Mouse (Mus musculus) limb, embryonic 14.5 days (tissue): ENCODE measurements around the gene Arhgap8. TPM values are rescaled to one million over a fixed set of nuclear protein-coding genes. Genes with fewer than 3 reads are reported as not detected.

Experiments
- ATAC-seq: fragments of 200-750 bp; cut with Nextera tagmentation; 2 replicates; pipeline ENCODE4 v1.8.0; 2017; ENCODE audit warnings: low read depth, moderate number of reproducible peaks, moderate TSS enrichment; ENCODE audit not compliant: low FRiP score
- DNase-seq: peaks from one replicate; pipeline ENCODE4 v3.0.0-alpha.2; 2015; ENCODE audit warnings: low spot score
- H3K27ac ChIP-seq: fragments of 300-500 bp; sonication (generic); replicated peaks from 2 replicates; pipeline ENCODE4 v1.5.1; 2014; ENCODE audit warnings: low read depth, mild to moderate bottlenecking, low read length, moderate library complexity, mixed read lengths
- H3K27me3 ChIP-seq: fragments of 300-500 bp; sonication (generic); 2 replicates; pipeline ENCODE4 v1.6.1; 2014; ENCODE audit warnings: low read length, mixed read lengths; ENCODE audit not compliant: control insufficient read depth, insufficient read depth
- H3K36me3 ChIP-seq: fragments of 300-500 bp; sonication (generic); 2 replicates; pipeline ENCODE4 v1.6.1; 2014; ENCODE audit warnings: mild to moderate bottlenecking, low read length, moderate library complexity, mixed read lengths; ENCODE audit not compliant: control insufficient read depth, insufficient read depth
- H3K4me1 ChIP-seq: fragments of 300-500 bp; sonication (generic); 2 replicates; pipeline ENCODE4 v1.6.1; 2014; ENCODE audit warnings: antibody characterized with exemption, low read length, mixed read lengths; ENCODE audit not compliant: control insufficient read depth, insufficient read depth
- H3K4me2 ChIP-seq: fragments of 300-500 bp; sonication (generic); replicated peaks from 2 replicates; pipeline ENCODE4 v1.6.1; 2014; ENCODE audit warnings: low read depth, mild to moderate bottlenecking, low read length, moderate library complexity; ENCODE audit not compliant: severe bottlenecking
- H3K4me3 ChIP-seq: fragments of 300-500 bp; sonication (generic); replicated peaks from 2 replicates; pipeline ENCODE4 v1.5.1; 2014; ENCODE audit warnings: low read length
- H3K9ac ChIP-seq: fragments of 300-500 bp; sonication (generic); 2 replicates; pipeline ENCODE4 v1.6.1; 2014; ENCODE audit warnings: mild to moderate bottlenecking, low read depth, low read length, moderate library complexity; ENCODE audit not compliant: severe bottlenecking
- H3K9me3 ChIP-seq: fragments of 300-500 bp; sonication (generic); 2 replicates; pipeline ENCODE4 v1.6.1; 2016; ENCODE audit warnings: low read length; ENCODE audit not compliant: control insufficient read depth
- POLR2A ChIP-seq: fragments of 200-500 bp; IDR thresholded peaks from 2 replicates; pipeline ENCODE4 v1.8.0; 2012; ENCODE audit warnings: inconsistent platforms, mild to moderate bottlenecking, moderate library complexity, borderline replicate concordance; ENCODE audit not compliant: insufficient read depth, insufficient read length; ENCODE audit errors: extremely low read depth
- WGBS: fragments of 180-500 bp; shearing (Covaris S2); extraction: QIAGEN DNeasy Blood & Tissue Kit; methylation state at CpG from one replicate; pipeline ENCODE4 v1.1.7; 2014; 5-methylcytosine and 5-hydroxymethylcytosine counted together
- polyA plus RNA-seq, 2 experiments: library from polyadenylated mRNA; depleted of rRNA in 1 of 2; stranded (reverse) in 1 of 2; unstranded in 1 of 2; fragments of >200 nt; fragmentation: Nextera tagmentation in 1 of 2; extraction: Ambion mirVana in 1 of 2; gene quantifications; 2 replicates each; pipeline versions ENCODE4 v1.2.1 to v1.2.3; 2012 to 2014

The Arhgap8 gene
- polyA plus RNA-seq, 2 experiments = 5.4 to 8.2 TPM

GRCm38 (mm10) chr15:84745831-84746230, 26.0 kb downstream of the Arhgap8 start:
- Histone ChIP-seq H3K4me2 (no peak overlapping the region), H3K27me3 (no peaks in the 10 kb centered on the region), H3K36me3 (no peaks in the 10 kb centered on the region), H3K9me3 (no peaks in the 10 kb centered on the region), H3K9ac (no peak overlapping the region), H3K27ac (no peak overlapping the region), H3K4me3 (no peak overlapping the region), H3K4me1 (no peaks in the 10 kb centered on the region)
- no peak for TF ChIP-seq POLR2A
- ATAC-seq = no peak
- no peak for DNase-seq
- 93% methylated on average over 4 of the region's 4 CpGs for WGBS

GRCm38 (mm10) chr15:84754987-84755386, 35.1 kb downstream of the Arhgap8 start:
- DNase-seq (peak; percentile 56), ATAC-seq (no peak)
- no peaks in the 10 kb centered on the region for H3K9me3 ChIP-seq

GRCm38 (mm10) chr15:84756426-84756825, 36.6 kb downstream of the Arhgap8 start:
- no peak overlapping the region for H3K27ac ChIP-seq

More at GRCm38 (mm10) chr15:84754987-84755386, 35.1 kb downstream of the Arhgap8 start:
- Histone ChIP-seq H3K36me3 (no peaks in the 10 kb centered on the region), H3K4me1 (peaks cover 9% of the 10 kb centered on the region), H3K9ac (no peak overlapping the region), H3K4me2 (no peak overlapping the region), H3K27me3 (no peaks in the 10 kb centered on the region), H3K4me3 (no peak overlapping the region), H3K27ac (no peak overlapping the region)
- 13% methylated on average over 3 of the region's 3 CpGs for WGBS
- TF ChIP-seq POLR2A = no peak

GRCm38 (mm10) chr15:84758493-84758892, 38.6 kb downstream of the Arhgap8 start:
- TF ChIP-seq POLR2A = no peak
- WGBS = 40% methylated on average over 4 of the region's 4 CpGs
- H3K36me3 ChIP-seq = no peaks in the 10 kb centered on the region
- ATAC-seq = no peak
- DNase-seq = no peak
- no peak overlapping the region for H3K27ac ChIP-seq
- no peak overlapping the region for H3K4me3 ChIP-seq
- H3K9me3 ChIP-seq = no peaks in the 10 kb centered on the region
- no peak overlapping the region for H3K4me2 ChIP-seq
- peaks cover 9% of the 10 kb centered on the region for H3K4me1 ChIP-seq
- no peaks in the 10 kb centered on the region for H3K27me3 ChIP-seq
- no peak overlapping the region for H3K9ac ChIP-seq

More at GRCm38 (mm10) chr15:84756426-84756825, 36.6 kb downstream of the Arhgap8 start:
- H3K4me1 ChIP-seq = peaks cover 9% of the 10 kb centered on the region
- 2% methylated on average over 22 of the region's 22 CpGs for WGBS
- H3K9ac ChIP-seq = peak overlapping the region; percentile 32; the same call in 1 of the 2 replicates
- H3K4me3 ChIP-seq = peak overlapping the region; percentile 22
- ATAC-seq (peak; percentile 60; the same call in 1 of the 2 replicates), DNase-seq (no peak)
- no peak for TF ChIP-seq POLR2A
- H3K4me2 ChIP-seq = peak overlapping the region; percentile 51
- no peaks in the 10 kb centered on the region for H3K27me3 ChIP-seq
- H3K36me3 ChIP-seq = no peaks in the 10 kb centered on the region
- no peaks in the 10 kb centered on the region for H3K9me3 ChIP-seq

GRCm38 (mm10) chr15:84762712-84763422, 43.0 kb downstream of the Arhgap8 start:
- WGBS = 71% methylated on average over 8 of the region's 8 CpGs
- no peaks in the 10 kb centered on the region for H3K9me3 ChIP-seq
- no peak overlapping the region for H3K4me3 ChIP-seq
- no peak overlapping the region for H3K9ac ChIP-seq
- no peaks in the 10 kb centered on the region for H3K36me3 ChIP-seq
- H3K4me2 ChIP-seq = no peak overlapping the region
- DNase-seq = no peak
- ATAC-seq = no peak
- TF ChIP-seq POLR2A = no peak
- no peaks in the 10 kb centered on the region for H3K27me3 ChIP-seq
- no peaks in the 10 kb centered on the region for H3K4me1 ChIP-seq
- H3K27ac ChIP-seq = no peak overlapping the region
